Mouse (Mus musculus): ENCODE results near the gene Clasp1.
A peak's percentile ranks its signal among the peaks of the same experiment; 100 is the strongest.

Clasp1 gene

DNA sequence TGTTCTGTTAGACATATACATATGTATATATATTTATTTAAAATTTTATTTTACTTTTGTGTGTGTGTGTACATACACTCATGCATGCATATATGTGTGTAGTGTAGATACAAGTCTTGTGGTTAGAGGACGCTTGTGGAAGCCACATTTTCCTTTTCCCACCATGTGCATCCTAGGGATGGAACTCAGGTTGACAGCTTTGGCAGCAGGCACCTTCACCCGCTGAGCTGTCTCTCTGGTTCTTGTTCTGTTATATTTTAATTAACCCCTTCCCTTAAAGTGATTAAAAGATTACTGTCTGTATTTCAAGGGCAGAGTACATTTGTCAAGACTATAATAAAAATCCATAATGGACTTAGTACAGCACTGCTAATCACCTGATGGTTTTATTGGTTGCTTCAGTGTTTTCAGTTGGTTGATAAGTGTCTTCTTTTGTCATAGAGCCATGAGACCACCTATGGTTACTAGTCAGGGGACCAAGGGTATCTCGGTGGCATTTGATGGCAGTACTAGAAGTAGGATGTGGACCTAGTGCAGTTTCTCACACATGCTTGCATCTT, 62.1 kb downstream of the Clasp1 start:
- DNase-seq (ENCODE audit: low read depth) = no peak

DNA sequence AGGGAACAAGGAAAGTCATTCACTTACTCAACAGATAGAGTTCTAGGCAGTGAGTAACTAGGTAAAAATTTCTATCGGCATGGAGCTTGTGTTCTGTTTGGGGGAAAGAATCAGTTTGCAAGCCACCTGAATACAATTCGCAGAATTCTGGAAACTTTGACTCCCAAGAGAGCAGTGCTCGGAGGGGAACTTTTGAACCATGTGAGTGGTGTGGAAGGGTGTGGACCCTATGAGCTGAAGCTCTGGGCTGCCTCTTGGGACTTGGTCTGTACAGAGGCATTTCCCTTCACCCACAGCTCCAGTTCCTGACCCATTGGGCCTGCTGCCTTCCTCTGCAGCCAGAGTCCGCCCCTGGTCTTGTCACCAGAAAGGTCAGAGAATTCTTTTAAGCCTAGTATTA, 64.7 kb downstream of the Clasp1 start:
- DNase-seq (ENCODE audit: low read depth) = peak; percentile 73

DNA sequence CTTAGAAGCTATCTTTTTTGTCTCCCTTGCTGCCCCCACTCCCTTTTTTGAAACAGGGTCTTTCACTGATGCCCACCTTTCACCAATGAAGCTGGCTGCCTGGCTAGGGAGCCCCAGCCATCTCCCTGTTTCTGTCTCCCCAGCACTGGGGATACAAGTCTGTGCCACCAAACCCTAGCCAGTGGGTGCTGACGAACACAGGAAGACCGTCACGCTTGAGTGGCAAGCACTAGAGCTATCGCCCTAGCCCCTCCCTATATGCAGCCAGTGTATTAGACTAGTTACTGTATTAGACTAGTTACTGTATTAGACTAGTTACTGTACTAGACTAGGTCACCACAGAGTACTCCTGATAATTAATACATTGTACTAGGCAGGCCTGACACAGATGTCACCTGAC, 66.0 kb downstream of the Clasp1 start:
- no peak for DNase-seq (ENCODE audit: low read depth)

DNA sequence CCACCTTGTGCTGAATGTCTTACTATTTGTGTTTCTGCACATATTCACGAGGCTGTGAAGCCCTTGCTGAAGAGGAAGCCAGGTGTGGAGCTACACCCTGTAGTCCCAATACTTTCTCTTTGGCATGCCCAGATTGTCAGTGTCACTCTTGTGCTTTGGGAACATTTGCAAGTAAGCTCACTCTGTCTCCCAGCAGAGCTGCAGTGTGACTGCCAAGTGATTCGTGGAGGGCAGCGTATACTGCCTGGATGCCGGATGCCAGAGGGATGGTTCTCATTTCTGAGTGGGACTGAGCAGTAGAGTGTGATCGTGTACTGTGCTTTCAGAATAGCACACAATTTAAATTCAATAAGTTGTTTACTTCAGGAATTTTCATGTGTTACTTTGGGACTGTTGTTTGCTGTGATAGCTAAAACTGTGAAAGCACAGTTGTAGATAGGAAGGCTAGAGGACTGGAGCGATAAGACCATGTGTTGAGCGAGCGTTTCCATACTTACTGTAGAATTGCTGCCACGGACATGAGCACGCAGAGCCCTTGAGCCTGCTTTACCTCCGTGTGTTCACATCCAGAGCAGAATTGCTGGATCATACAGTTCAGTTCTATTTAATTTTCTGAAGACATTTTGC, 68.5 kb downstream of the Clasp1 start:
- DNase-seq (ENCODE audit: low read depth) = peak; percentile 45

DNA sequence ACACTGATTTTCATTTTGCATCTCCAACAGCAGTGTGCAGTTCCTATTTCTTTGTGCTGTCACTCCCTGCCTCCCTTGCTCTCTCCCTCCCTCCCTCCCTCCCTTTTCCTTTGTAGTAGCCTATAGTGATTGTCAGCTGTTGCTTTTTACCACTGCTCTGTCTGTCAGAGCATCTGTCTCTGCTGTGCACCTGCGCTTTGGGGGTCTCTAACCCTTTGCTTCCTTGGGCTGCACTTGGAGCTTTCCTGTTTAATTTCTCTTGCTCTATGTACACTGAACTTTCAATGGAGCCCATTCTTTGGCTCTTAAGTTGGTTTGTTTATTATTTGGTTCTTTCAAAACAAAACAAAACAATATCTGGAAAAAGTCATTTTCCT, 69.0 kb downstream of the Clasp1 start:
- no peak for DNase-seq (ENCODE audit: low read depth)

DNA sequence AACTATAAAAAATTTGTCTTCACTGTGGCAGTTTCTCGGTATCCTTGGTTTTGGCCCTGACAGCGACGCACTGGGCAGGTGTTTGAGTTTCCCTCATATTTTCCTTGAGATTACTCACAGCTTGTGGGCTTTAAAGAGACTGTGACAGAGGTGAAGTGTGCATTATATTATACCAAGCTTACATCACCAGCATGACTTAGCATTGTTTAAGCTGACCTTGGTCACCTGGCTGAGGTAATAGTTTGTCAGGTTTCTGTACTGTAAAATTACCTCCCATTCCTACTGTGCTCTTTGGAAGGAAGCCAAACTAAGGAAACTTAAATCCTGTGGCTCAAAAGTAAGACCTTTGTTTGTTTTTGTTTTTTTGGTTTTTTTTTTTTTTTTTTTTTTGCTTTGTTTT, 69.4 kb downstream of the Clasp1 start:
- DNase-seq (ENCODE audit: low read depth) = no peak

DNA sequence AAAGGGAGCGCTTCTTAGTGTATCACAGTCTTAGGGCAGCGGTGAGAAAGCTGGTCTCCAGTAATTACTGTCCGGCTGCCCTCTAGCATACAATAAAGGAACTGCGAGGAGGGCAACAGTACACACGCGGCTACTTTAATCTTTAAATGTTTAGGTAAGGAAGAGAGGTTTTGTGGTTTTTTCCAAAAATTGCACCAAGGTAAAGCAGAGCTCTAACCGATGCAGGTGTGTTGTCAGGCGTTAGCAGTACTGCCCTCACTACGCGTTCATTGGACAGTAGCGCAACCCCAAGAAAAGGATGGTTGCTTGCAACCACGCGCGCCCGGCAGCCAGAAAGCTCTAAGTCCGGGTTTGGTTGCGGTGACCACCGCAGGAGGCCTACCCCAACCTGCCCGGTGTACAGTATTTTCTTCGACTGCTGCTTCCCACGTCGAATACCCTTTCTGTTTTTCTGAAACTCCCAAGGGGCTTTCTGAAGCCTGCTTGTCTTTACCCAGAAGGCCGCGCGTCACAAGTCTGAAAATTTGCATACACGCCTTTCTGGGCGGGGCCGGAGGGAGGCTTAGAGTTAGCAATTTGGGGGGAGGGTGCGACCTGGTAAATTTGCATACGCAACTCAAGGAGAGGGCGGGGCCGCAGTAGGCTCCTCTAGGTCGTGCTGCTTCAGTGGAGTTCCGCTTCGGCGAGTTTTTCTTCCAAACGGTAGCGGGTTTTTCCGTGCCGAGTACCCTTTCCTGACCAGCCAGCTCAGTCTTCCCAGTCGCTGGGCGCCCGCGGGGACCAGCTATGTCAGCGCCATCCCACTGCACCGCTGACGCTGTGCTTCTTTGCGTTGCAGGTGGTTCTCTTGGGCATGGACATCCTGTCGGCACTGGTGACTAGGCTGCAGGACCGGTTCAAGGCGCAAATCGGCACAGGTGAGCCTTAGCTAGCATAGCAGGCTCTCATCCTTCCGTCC, 70.4 kb downstream of the Clasp1 start:
- peak; percentile 88 for DNase-seq (ENCODE audit: low read depth)

DNA sequence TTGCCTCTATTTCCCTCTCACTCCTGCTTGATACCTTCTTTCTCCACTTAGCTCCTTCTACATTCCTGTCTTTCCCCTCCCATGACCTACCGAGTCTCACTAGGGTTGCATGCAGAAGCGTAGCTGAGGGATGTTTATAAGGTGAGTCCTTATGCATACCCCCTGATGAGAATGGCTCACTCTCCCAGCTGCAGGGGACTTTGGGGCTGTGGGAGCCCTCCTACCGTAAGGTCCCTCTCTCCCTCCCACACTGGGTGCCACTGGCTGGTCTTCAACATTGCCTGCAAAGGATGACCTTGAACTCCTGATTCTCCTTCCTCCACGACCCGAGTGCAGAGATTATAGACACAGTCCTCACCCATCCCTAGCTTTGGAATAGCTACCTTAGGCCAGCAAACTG, 71.9 kb downstream of the Clasp1 start:
- no peak for DNase-seq (ENCODE audit: low read depth)

DNA sequence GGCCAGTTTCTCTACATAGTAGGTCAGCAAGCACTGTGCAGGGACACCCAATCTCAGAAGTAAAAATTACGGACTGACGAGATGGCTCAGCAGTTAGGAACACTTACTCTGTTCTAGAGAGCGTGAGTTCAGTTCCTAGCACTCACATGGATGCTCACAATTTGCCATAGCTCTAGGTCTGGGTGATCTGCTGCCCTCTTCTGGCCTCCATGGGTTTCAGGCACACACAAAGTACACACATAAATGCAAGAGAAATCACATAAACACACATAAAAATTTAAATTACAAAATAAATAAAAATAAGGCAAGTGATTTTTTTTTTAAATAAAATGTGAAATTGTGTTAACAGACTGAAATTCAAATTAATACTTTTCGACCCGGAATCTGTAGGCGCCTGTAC, 77.2 kb downstream of the Clasp1 start:
- peak; percentile 32 for DNase-seq (ENCODE audit: low read depth)

DNA sequence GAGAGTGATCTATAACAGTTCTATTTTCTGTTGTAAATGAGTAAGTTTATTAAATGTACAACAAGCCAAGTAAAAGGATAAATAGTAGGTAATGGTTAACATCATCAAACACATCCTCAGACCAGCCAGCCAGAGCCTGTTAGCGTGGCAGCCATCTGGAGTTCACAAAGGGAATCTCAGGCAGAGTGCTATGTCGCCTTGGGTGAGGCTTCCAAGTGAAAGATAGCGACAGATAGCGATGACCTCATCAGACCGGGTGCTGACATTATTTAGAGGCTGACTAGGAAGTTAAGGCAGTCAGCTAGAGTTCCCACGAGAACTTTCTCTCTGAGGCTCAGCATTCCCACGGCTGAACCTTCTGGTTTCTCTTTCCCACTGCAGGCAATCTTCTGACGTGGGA, 83.5 kb downstream of the Clasp1 start:
- peak; percentile 7 for DNase-seq (ENCODE audit: low read depth)

DNA sequence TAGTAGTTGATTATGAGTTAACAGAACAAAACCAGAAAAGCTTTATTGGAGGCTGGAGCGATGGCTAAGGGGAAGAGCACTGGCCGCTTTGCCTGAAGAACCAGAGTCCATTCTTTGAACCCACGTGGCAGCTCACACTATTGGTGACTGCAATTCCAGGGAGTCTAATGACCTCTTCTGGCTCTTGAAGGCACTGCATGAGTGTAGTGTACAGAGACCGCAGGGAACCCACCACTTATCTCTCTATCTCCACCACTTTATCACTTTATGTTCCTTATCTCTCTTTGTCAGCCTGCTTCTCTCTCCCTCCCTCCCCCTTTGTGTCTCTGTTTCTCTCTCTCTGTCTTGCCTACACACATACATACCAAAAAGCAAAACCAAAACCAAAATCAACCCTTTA, 88.1 kb downstream of the Clasp1 start:
- DNase-seq (ENCODE audit: low read depth) = peak; percentile 67

DNA sequence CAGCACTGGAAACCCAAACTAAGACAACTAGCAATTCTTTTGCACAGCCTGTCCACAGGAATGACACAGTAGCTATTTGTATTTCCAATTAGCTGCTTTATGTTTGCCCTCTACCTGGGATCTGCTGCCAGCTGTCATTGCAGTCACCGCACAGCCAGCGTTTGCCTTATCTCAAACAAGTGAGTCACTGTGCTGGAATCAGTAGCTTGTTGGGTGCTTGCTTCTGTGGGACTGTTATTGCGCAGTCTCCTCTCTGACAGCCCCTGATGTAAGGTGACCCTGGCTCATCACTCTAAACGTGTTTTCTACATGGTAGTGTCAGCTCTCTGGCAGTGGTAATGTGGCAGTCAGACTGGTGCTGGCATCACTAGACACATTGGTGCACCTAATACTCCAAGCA, 90.4 kb downstream of the Clasp1 start:
- no peak for DNase-seq (ENCODE audit: low read depth)

DNA sequence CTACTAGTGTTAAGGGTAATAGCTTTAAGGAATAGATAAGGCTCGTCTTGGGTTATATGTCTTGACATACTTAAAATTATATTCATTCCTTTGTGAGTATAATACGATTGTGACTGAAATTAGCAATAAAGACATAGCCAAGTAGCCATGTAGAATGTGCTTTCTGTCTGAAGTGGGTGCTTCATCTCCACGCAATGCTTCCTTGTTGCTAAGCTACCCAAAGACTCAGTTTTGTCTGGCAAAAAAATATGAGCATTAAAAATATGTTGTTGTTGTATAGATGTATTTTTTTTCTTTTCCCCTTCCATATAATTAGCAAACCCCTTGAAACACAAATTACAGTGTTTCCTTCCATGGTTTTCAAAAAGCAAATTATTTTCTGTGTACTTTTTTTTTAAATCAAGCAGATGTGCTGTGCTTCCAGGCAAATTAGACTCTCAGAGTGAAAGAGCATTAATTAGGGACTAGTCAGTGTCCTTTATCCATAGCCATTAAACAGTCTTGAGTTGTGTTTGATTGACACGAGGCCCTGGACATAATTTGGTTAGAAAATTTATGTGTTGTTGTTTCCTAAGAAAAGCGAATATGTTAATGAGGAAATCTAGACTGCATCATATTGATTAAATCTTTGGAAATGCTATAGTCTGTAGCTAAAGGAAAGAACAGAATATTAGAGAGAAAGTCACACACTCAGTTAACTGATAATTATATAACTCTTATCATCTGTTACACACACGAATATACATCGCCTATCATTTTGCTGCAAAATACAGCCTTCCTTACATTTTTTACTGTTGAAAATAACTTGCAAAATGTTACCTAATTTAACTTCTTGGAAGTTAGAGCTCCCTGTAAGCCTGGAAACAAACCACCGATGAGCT, 91.9 kb downstream of the Clasp1 start:
- no peak for DNase-seq (ENCODE audit: low read depth)

DNA sequence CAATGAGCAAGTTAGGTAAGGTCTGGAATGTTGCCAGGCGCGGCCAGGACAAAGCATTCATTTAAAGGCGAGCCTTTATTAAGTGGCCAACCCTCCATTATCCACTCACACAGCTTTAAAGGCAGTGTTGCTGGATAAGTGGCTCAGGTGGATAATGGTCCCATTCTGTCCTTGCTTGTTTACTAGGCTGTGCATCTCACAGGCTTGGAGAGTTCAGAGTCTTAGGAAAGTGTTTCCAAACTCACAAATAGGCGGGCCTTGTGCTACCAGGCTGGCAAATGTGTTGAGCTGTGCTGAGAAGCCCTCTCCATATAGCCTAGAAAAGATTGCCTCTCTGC, 92.5 kb downstream of the Clasp1 start:
- peak; percentile 28 for DNase-seq (ENCODE audit: low read depth)

DNA sequence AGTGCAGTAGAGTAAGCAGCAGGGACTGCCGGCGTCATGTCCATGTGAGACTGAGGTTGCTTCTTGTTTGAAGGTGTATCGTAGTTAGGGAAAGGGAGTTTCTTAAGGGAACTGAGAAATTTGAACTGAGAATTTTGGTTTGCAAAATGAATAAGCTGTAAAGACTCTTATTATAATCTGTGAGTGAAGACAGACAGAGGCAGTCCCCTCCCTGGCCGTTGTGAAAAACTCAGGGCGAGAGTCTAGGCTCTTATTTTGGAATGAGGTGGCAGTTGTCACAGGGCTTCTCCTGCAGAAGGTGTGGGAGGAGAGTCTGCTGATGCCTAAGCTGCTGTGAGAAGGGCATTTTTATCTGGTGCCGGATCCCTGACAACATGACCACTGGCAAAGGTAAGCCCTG, 92.8 kb downstream of the Clasp1 start:
- no peak for DNase-seq (ENCODE audit: low read depth)

DNA sequence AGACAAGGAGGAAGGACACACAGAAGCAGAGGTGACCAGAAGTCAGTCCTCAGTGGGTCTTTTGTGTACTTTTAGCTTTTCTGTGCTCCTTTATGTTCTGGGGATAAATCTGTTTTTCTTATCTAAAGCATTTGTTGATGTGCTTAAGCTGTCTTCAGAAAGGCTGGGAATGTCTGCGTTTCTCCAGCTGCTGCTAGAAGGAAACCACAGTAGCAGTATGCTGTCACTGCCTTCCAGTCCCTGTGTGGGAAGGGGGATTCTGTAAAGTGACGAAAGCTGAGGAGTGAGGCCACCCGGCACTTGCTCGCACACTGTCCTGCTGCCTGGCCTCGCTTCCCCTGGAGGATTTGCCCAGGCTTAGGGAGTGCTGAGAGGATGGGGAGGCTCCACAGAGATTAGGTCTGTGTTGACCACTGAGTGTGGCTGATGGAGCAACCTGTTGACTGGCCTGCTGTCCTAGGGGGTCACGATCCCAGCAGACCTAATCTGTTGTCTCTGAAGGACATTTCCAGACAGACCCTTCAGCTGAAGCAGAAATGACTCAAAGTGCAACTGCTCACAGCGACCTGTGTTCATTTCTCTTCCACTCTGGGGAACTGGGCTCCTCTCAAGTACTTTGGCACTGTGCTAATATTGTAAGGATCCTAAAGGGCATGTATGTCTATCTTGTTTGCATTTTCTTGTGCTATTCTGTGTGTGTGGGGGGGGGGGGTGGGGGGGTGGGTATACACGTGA, 93.6 kb downstream of the Clasp1 start:
- DNase-seq (ENCODE audit: low read depth) = no peak

DNA sequence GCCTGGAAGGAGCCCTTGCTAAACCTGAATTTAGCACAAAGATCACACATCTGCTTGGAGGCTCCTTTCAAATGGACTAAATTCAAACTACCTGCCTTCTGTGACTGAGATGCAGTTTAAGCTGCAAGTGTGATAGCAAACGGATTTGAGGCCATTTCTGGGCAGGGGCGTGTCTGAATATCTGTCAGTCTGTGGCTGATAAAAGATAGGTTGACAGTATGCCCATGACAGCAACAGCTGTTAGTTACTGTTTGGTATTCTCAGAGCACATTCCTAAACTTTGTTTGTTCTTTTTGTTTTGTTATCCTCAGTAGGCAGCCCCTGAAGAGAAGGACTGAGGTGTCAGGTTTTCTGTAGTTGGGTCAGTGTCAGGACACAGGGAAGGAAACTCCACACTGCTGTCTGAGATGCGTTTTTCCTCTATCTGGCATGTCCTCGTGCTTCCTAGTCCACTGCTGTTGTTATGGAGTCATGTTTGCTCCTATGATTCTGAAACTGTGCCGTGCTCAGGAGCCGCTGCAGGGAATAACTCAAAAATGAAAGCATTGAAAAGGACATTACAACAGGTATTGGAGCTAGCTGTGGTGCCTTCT, 94.7 kb downstream of the Clasp1 start:
- no peak for DNase-seq (ENCODE audit: low read depth)

DNA sequence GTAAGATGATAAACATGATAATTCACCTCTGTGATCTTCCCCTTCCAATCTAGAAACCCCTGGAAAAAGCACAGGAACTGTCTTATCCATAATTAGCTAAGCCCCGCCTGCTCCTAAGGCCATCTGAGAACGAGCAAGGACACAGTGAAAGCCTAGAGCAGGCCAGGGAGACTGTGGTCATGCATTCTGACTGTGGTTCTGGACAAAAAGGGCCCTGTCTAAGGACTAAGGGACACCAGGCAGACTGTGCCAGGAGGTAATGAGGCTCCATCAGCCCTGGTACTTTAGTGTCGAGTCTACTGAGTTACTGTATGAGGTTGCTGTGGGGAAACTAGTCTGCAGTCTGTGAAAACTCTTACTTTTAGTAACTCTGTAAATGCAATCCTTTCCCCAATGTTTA, 96.7 kb downstream of the Clasp1 start:
- no peak for DNase-seq (ENCODE audit: low read depth)

DNA sequence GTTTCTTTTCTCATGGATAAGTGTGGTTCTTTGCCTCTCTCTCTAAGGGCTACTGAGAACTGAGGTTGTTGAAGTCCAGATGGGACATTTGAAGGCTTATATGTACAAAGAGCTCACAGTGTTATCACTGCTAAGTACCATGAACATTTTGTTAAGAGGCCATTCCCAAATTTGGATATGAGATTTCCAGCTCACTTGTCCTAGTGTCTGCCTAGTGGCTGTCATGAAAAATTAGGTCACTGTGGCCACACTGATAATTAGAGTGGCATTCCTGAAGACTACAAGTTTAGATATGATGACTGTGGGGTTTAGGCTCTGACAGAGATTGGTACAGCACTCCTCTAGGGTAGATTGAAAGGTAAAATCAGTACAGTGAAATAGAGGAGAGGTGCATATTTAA, 97.2 kb downstream of the Clasp1 start:
- DNase-seq (ENCODE audit: low read depth) = no peak

DNA sequence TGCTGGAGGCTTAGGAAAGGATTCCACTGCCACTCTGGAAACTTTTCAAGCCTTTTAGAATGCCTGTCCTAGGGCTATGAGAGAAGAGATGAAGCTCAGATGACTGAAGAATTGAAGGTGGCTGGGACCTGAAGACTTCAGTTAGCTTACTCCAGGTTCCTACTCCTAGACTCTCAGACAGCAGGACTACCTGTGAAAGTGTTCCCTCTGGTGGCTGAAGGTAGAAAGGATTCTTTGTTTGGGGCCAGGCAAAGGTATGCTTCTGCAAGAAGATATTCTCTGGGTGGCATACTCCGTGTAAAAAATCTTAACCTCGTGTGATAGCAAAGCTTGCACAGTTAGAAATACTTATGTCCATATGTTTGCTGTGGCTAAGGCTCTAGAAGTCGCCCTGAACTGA, 104.0 kb downstream of the Clasp1 start:
- peak; percentile 44 for DNase-seq (ENCODE audit: low read depth)

DNA sequence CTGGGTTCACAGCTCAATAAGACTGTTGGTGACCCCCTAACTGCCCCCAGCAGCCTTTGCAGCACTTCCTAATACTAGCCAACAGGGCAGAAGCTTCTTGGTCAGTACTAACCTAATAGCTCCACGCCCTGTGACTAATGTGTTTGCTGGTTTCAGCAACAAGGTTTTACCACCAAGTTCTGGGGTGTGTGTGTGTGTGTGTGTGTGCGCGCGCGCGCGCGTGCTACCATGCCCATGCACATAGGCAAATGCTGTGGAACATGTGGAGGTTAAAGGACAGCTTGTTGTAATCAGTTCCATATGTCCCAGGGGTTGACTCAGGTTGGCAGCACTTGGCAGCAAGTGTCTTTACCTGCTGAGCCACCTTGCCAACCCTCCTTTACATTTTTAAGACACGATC, 105.7 kb downstream of the Clasp1 start:
- DNase-seq (ENCODE audit: low read depth) = peak; percentile 58
